Mouse (Mus musculus): ENCODE data around the gene Dntt. TPM values are rescaled to one million over a fixed set of nuclear protein-coding genes. Genes with fewer than 3 reads are reported as not detected.

Gene Dntt
- polyA plus RNA-seq, 1 experiment: not detected

- no peak for TF ChIP-seq POLR2A (IDR thresholded peaks at IDR 0.05; ENCODE audit: insufficient read depth, low read length)
- TF ChIP-seq EP300 (IDR thresholded peaks at IDR 0.05; ENCODE audit: insufficient read depth, low read depth, low read length): no peak
- TF ChIP-seq CTCF (IDR thresholded peaks at IDR 0.05; ENCODE audit: low read depth, low read length): no peak
- Histone ChIP-seq H3K9ac (ENCODE audit: low read depth, poor library complexity, severe bottlenecking) (no peak overlapping the region), H3K27me3 (ENCODE audit: control insufficient read depth, insufficient read depth, low read length, poor library complexity, severe bottlenecking) (no peaks in the 10 kb centered on the region), H3K27ac (ENCODE audit: insufficient read depth, low read length) (no peak overlapping the region), H3K9me3 (replicated peaks; ENCODE audit: control insufficient read depth, insufficient read depth, low read length, poor library complexity, severe bottlenecking) (no peaks in the 10 kb centered on the region), H3K36me3 (ENCODE audit: control insufficient read depth, insufficient read depth, low read length, poor library complexity, severe bottlenecking) (no peaks in the 10 kb centered on the region), H3K4me1 (ENCODE audit: control insufficient read depth, insufficient read depth, low read length) (no peaks in the 10 kb centered on the region), H3K4me3 (ENCODE audit: low read depth, low read length) (no peak overlapping the region)
Measured at GRCm38 (mm10) chr19:41091901-41092300, 62.8 kb downstream of the Dntt start.

DNA sequence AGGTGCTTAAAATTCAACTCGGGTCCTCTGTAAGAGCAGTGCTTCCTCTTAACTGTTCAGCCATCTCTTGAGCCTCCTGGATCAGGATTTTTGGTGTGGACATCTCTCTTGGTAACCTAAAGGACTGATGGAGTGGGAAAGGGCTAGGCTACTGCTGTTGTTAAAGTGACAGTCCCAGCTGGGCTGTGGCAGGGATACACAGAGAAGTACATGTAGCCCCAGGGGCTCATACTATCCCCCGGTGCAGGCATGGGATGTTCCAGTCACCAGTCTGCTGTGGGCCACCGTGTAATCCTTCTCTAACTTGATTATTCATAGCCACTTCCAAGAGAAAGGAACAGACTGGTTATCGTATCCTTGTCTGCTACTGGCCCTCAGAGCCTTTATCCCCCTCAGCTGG is 68.0 kb downstream of the Dntt start:
- H3K27me3 ChIP-seq (ENCODE audit: control insufficient read depth, insufficient read depth, low read length, poor library complexity, severe bottlenecking): no peaks in the 10 kb centered on the region
- no peaks in the 10 kb centered on the region for H3K4me1 ChIP-seq (ENCODE audit: control insufficient read depth, insufficient read depth, low read length)
- H3K9ac ChIP-seq (ENCODE audit: low read depth, poor library complexity, severe bottlenecking): no peak overlapping the region
- no peak overlapping the region for H3K27ac ChIP-seq (ENCODE audit: insufficient read depth, low read length)
- no peaks in the 10 kb centered on the region for H3K36me3 ChIP-seq (ENCODE audit: control insufficient read depth, insufficient read depth, low read length, poor library complexity, severe bottlenecking)
- no peaks in the 10 kb centered on the region for H3K9me3 ChIP-seq (replicated peaks; ENCODE audit: control insufficient read depth, insufficient read depth, low read length, poor library complexity, severe bottlenecking)
- TF ChIP-seq CTCF (IDR thresholded peaks at IDR 0.05; ENCODE audit: low read depth, low read length) (no peak), POLR2A (IDR thresholded peaks at IDR 0.05; ENCODE audit: insufficient read depth, low read length) (no peak), EP300 (IDR thresholded peaks at IDR 0.05; ENCODE audit: insufficient read depth, low read depth, low read length) (no peak)
- H3K4me3 ChIP-seq (ENCODE audit: low read depth, low read length): no peak overlapping the region

DNA sequence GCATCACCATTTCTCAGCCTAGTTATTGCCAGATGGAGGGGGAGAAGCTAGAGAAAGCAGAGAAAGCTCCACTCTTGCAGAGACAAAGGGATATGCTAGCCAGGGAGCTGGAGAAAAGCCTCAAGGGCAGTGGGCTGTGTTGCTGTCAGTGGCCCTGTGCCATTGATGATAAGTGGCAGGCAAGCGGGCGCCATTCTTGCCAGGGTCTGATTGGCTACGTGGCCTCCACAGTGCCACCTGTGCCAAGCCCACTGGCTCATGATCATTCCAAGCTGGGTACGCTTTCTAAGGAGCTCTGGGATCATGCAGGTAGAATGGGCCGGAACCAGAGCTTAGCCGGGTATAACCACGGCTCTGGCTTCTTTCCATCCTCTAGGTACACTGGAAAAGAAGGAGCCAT is 71.8 kb downstream of the Dntt start:
- Histone ChIP-seq H3K4me1 (ENCODE audit: control insufficient read depth, insufficient read depth, low read length) (no peaks in the 10 kb centered on the region), H3K4me3 (ENCODE audit: low read depth, low read length) (no peak overlapping the region), H3K9ac (ENCODE audit: low read depth, poor library complexity, severe bottlenecking) (no peak overlapping the region), H3K27me3 (ENCODE audit: control insufficient read depth, insufficient read depth, low read length, poor library complexity, severe bottlenecking) (no peaks in the 10 kb centered on the region), H3K9me3 (replicated peaks; ENCODE audit: control insufficient read depth, insufficient read depth, low read length, poor library complexity, severe bottlenecking) (no peaks in the 10 kb centered on the region), H3K36me3 (ENCODE audit: control insufficient read depth, insufficient read depth, low read length, poor library complexity, severe bottlenecking) (no peaks in the 10 kb centered on the region), H3K27ac (ENCODE audit: insufficient read depth, low read length) (no peak overlapping the region)
- TF ChIP-seq POLR2A (IDR thresholded peaks at IDR 0.05; ENCODE audit: insufficient read depth, low read length): no peak
- no peak for TF ChIP-seq CTCF (IDR thresholded peaks at IDR 0.05; ENCODE audit: low read depth, low read length)
- TF ChIP-seq EP300 (IDR thresholded peaks at IDR 0.05; ENCODE audit: insufficient read depth, low read depth, low read length): no peak

DNA sequence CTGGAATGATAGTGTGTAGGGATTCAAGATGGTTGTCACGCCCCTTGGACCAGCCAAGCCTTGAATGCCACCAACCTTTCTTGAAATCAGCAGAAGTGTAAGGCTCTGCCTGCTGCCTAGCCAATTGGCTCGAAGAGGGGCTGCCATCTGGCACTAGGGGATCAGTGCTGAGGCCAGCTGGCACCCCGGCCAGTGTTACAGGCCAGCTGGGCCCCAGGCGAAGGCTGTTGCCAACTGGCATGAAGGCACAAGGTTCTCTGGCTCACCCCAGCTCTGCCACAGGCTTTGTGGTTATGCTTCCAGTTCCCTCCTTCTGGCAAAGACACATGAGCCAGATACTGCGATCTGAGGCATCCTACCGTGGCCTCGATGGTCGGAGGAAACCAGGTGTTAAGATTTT is 72.3 kb downstream of the Dntt start:
- no peaks in the 10 kb centered on the region for H3K27me3 ChIP-seq (ENCODE audit: control insufficient read depth, insufficient read depth, low read length, poor library complexity, severe bottlenecking)
- H3K36me3 ChIP-seq (ENCODE audit: control insufficient read depth, insufficient read depth, low read length, poor library complexity, severe bottlenecking): no peaks in the 10 kb centered on the region
- no peak overlapping the region for H3K9ac ChIP-seq (ENCODE audit: low read depth, poor library complexity, severe bottlenecking)
- no peaks in the 10 kb centered on the region for H3K4me1 ChIP-seq (ENCODE audit: control insufficient read depth, insufficient read depth, low read length)
- TF ChIP-seq POLR2A (IDR thresholded peaks at IDR 0.05; ENCODE audit: insufficient read depth, low read length): no peak
- no peak for TF ChIP-seq EP300 (IDR thresholded peaks at IDR 0.05; ENCODE audit: insufficient read depth, low read depth, low read length)
- TF ChIP-seq CTCF (IDR thresholded peaks at IDR 0.05; ENCODE audit: low read depth, low read length): no peak
- H3K9me3 ChIP-seq (replicated peaks; ENCODE audit: control insufficient read depth, insufficient read depth, low read length, poor library complexity, severe bottlenecking): no peaks in the 10 kb centered on the region
- H3K27ac ChIP-seq (ENCODE audit: insufficient read depth, low read length): no peak overlapping the region
- H3K4me3 ChIP-seq (ENCODE audit: low read depth, low read length): no peak overlapping the region

DNA sequence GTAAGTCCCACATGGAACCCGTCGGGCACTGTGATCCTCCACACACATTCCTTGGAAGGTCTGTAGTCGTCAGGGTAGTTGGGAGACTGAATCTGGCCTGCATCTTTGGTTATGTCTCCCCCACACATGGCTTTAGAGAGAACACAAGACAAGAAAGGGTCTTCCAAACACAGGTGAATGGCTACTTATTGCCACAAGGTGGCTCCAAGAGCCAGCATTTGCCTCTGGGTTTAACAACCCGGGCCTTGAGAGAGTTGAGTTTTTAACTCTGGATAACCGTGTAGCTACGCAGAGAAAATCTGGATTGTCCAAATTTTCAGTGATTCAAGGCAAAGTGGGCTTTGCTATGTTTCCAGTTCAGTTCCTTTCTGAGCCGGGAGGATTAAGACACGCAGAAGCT is 75.8 kb downstream of the Dntt start:
- H3K36me3 ChIP-seq (ENCODE audit: control insufficient read depth, insufficient read depth, low read length, poor library complexity, severe bottlenecking): no peaks in the 10 kb centered on the region
- no peak overlapping the region for H3K9ac ChIP-seq (ENCODE audit: low read depth, poor library complexity, severe bottlenecking)
- H3K27me3 ChIP-seq (ENCODE audit: control insufficient read depth, insufficient read depth, low read length, poor library complexity, severe bottlenecking): no peaks in the 10 kb centered on the region
- no peak overlapping the region for H3K27ac ChIP-seq (ENCODE audit: insufficient read depth, low read length)
- no peak overlapping the region for H3K4me3 ChIP-seq (ENCODE audit: low read depth, low read length)
- no peaks in the 10 kb centered on the region for H3K9me3 ChIP-seq (replicated peaks; ENCODE audit: control insufficient read depth, insufficient read depth, low read length, poor library complexity, severe bottlenecking)
- H3K4me1 ChIP-seq (ENCODE audit: control insufficient read depth, insufficient read depth, low read length): no peaks in the 10 kb centered on the region
- TF ChIP-seq POLR2A (IDR thresholded peaks at IDR 0.05; ENCODE audit: insufficient read depth, low read length) (no peak), EP300 (IDR thresholded peaks at IDR 0.05; ENCODE audit: insufficient read depth, low read depth, low read length) (no peak), CTCF (IDR thresholded peaks at IDR 0.05; ENCODE audit: low read depth, low read length) (no peak)

DNA sequence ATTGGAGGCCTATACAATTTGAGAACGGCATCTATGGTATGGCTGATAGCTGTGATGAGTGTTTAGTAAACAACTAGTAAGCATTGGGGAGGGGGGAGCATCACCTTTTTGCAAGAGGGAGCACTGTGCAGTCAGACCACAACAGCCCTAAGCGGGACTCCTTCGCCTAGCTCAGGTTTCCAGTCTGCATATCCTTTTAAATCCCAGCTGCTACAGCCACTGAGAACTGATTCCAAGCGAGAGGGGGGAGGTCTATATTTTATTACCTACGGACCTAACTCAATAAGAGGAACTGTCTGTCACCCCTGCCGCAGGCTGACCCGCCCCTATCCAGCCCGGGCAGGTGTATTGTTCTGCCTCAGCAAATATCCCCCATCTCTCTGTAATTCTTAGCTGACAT is 78.5 kb downstream of the Dntt start:
- Histone ChIP-seq H3K9ac (ENCODE audit: low read depth, poor library complexity, severe bottlenecking) (no peak overlapping the region), H3K36me3 (ENCODE audit: control insufficient read depth, insufficient read depth, low read length, poor library complexity, severe bottlenecking) (no peaks in the 10 kb centered on the region), H3K4me3 (ENCODE audit: low read depth, low read length) (no peak overlapping the region), H3K27me3 (ENCODE audit: control insufficient read depth, insufficient read depth, low read length, poor library complexity, severe bottlenecking) (no peaks in the 10 kb centered on the region), H3K4me1 (ENCODE audit: control insufficient read depth, insufficient read depth, low read length) (no peaks in the 10 kb centered on the region), H3K9me3 (replicated peaks; ENCODE audit: control insufficient read depth, insufficient read depth, low read length, poor library complexity, severe bottlenecking) (no peaks in the 10 kb centered on the region), H3K27ac (ENCODE audit: insufficient read depth, low read length) (no peak overlapping the region)
- TF ChIP-seq POLR2A (IDR thresholded peaks at IDR 0.05; ENCODE audit: insufficient read depth, low read length) (no peak), CTCF (IDR thresholded peaks at IDR 0.05; ENCODE audit: low read depth, low read length) (no peak), EP300 (IDR thresholded peaks at IDR 0.05; ENCODE audit: insufficient read depth, low read depth, low read length) (no peak)

Data from ES-Bruce4 (cell line).